Mouse (Mus musculus) embryonic facial prominence, embryonic 11.5 days (tissue): ENCODE results near the gene Olfr1225. TPM values are rescaled to one million over a fixed set of nuclear protein-coding genes. Genes with fewer than 3 reads are reported as not detected.
"Not testable (repeated sequence)": the region's sequence is repeated elsewhere in the genome, so short reads cannot be mapped to it uniquely, and the experiment has no call there.

ENCODE experiments used
- ATAC-seq: fragments of 200-750 bp; cut with Nextera tagmentation; replicated peaks from 2 replicates; pipeline ENCODE4 v1.8.0; 2017; ENCODE audit warnings: low read depth; ENCODE audit not compliant: insufficient number of reproducible peaks, low FRiP score, low TSS enrichment
- DNase-seq: peaks from one replicate; pipeline ENCODE4 v3.0.0-alpha.2; 2015; ENCODE audit warnings: low spot score
- H3K27ac ChIP-seq: fragments of 300-500 bp; sonication (generic); replicated peaks from 2 replicates; pipeline ENCODE4 v1.5.1; 2014; ENCODE audit warnings: mild to moderate bottlenecking, low read depth, low read length, control low read depth
- H3K27me3 ChIP-seq: fragments of 300-500 bp; sonication (generic); 2 replicates; pipeline ENCODE4 v1.6.1; 2014; ENCODE audit warnings: mild to moderate bottlenecking, low read length, moderate library complexity, mixed read lengths; ENCODE audit not compliant: control insufficient read depth, insufficient read depth
- H3K36me3 ChIP-seq: fragments of 300-500 bp; sonication (generic); replicated peaks from 2 replicates; pipeline ENCODE4 v1.6.1; 2014; ENCODE audit warnings: low read depth, mild to moderate bottlenecking, low read length, moderate library complexity, mixed read lengths; ENCODE audit not compliant: control insufficient read depth, insufficient read depth
- H3K4me1 ChIP-seq: fragments of 300-500 bp; sonication (generic); 2 replicates; pipeline ENCODE4 v1.6.1; 2014; ENCODE audit warnings: low read length, mixed read lengths; ENCODE audit not compliant: control insufficient read depth, insufficient read depth
- H3K4me2 ChIP-seq: fragments of 300-500 bp; sonication (generic); 2 replicates; pipeline ENCODE4 v1.6.1; 2014; ENCODE audit warnings: low read depth, mild to moderate bottlenecking, control low read depth, low read length, moderate library complexity
- H3K4me3 ChIP-seq: fragments of 300-500 bp; sonication (generic); 2 replicates; pipeline ENCODE4 v1.5.1; 2014; ENCODE audit warnings: low read depth, low read length, control low read depth
- H3K9ac ChIP-seq: fragments of 300-500 bp; sonication (generic); replicated peaks from 2 replicates; pipeline ENCODE4 v1.6.1; 2014; ENCODE audit warnings: mild to moderate bottlenecking, control low read depth, low read length
- H3K9me3 ChIP-seq: fragments of 300-500 bp; sonication (generic); replicated peaks from 2 replicates; pipeline ENCODE4 v1.6.1; 2016; ENCODE audit warnings: mild to moderate bottlenecking, low read length, inconsistent platforms, mixed read lengths; ENCODE audit not compliant: control insufficient read depth
- WGBS: fragments of 180-500 bp; shearing (Covaris S2); extraction: QIAGEN DNeasy Blood & Tissue Kit; methylation state at CpG from one replicate; pipeline ENCODE4 v1.1.7; 2014; 5-methylcytosine and 5-hydroxymethylcytosine counted together
- polyA plus RNA-seq: library from polyadenylated mRNA; unstranded; fragments of >200 nt; fragmentation: Nextera tagmentation; extraction: Ambion mirVana; gene quantifications from 2 replicates; pipeline ENCODE4 v1.2.1, GENCODE M21; 2014

Olfr1225 gene
- polyA plus RNA-seq, result not detected in 2 replicates

GRCm38 (mm10) chr2:89174569-89174968 lies at the start of gene Olfr1225:
Olfr1225 (minus strand) TSS chr2:89174669.
- no peaks in the 10 kb centered on the region for H3K27me3 ChIP-seq
- H3K36me3 ChIP-seq, result no peaks in the 10 kb centered on the region
- H3K4me2 ChIP-seq, result no peak within 1 kb of the TSS
- no peak within 1 kb of the TSS for H3K27ac ChIP-seq
- H3K9me3 ChIP-seq, result no peaks in the 10 kb centered on the region
- H3K9ac ChIP-seq, result no peak within 1 kb of the TSS
- H3K4me3 ChIP-seq, result no peak within 1 kb of the TSS
- DNase-seq, result no peak
- no peak for ATAC-seq
- H3K4me1 ChIP-seq, result no peaks in the 10 kb centered on the region
- WGBS, result 89% methylated on average over 1 of the region's 1 CpGs

- Histone ChIP-seq H3K4me2 (no peak within 1 kb of the TSS), H3K4me3 (no peak within 1 kb of the TSS), H3K9ac (no peak within 1 kb of the TSS), H3K27me3 (no peaks in the 10 kb centered on the region), H3K36me3 (no peaks in the 10 kb centered on the region), H3K27ac (no peak within 1 kb of the TSS), H3K9me3 (no peaks in the 10 kb centered on the region), H3K4me1 (no peaks in the 10 kb centered on the region)
- DNase-seq, result no peak
- ATAC-seq, result no peak
- 67% methylated on average over 2 of the region's 2 CpGs for WGBS
These were observed 25.5 kb upstream of the Olfr1225 start, which contains the start of gene Olfr1226 for GRCm38 (mm10) chr2:89199948-89200347. Olfr1226 (minus strand) TSS chr2:89200048.

- H3K27me3 ChIP-seq, result no peaks in the 10 kb centered on the region
- WGBS, result 86% methylated on average over 3 of the region's 3 CpGs
- no peaks in the 10 kb centered on the region for H3K4me1 ChIP-seq
- no peaks in the 10 kb centered on the region for H3K36me3 ChIP-seq
- H3K9ac ChIP-seq, result no peak overlapping the region
- H3K4me2 ChIP-seq, result no peak overlapping the region
- H3K9me3 ChIP-seq, result no peaks in the 10 kb centered on the region
- H3K4me3 ChIP-seq, result no peak overlapping the region
- H3K27ac ChIP-seq, result no peak overlapping the region
- no peak for ATAC-seq
- DNase-seq, result no peak
These were observed 22.0 kb upstream of the Olfr1225 start for GRCm38 (mm10) chr2:89196325-89196982.

GRCm38 (mm10) chr2:89164711-89165110 lies 9.8 kb downstream of the Olfr1225 start:
- ATAC-seq, DNase-seq, H3K4me3 ChIP-seq: not testable (repeated sequence)

GRCm38 (mm10) chr2:89163991-89164390 lies 10.5 kb downstream of the Olfr1225 start, which contains the start of gene Olfr1224-ps1:
Olfr1224-ps1 (minus strand) TSS chr2:89164091.
- WGBS, result 90% methylated on average over 8 of the region's 8 CpGs
- not testable (repeated sequence) for H3K36me3 ChIP-seq, H3K9me3 ChIP-seq, H3K4me3 ChIP-seq, H3K9ac ChIP-seq, H3K27me3 ChIP-seq, H3K27ac ChIP-seq, DNase-seq, H3K4me1 ChIP-seq, H3K4me2 ChIP-seq, ATAC-seq

More at GRCm38 (mm10) chr2:89164711-89165110, 9.8 kb downstream of the Olfr1225 start:
- H3K9ac ChIP-seq, H3K9me3 ChIP-seq, H3K4me2 ChIP-seq, H3K36me3 ChIP-seq, H3K4me1 ChIP-seq, H3K27me3 ChIP-seq, H3K27ac ChIP-seq: not testable (repeated sequence)
- WGBS, result 92% methylated on average over 4 of the region's 4 CpGs

GRCm38 (mm10) chr2:89151460-89151859 lies 23.0 kb downstream of the Olfr1225 start, which contains the start of gene Olfr1223:
Olfr1223 (minus strand) TSS chr2:89151560.
- no peak within 1 kb of the TSS for H3K4me2 ChIP-seq
- no peaks in the 10 kb centered on the region for H3K4me1 ChIP-seq
- no peak within 1 kb of the TSS for H3K9ac ChIP-seq
- ATAC-seq, result no peak
- no peak within 1 kb of the TSS for H3K27ac ChIP-seq
- no peak within 1 kb of the TSS for H3K4me3 ChIP-seq
- no peaks in the 10 kb centered on the region for H3K36me3 ChIP-seq
- no peaks in the 10 kb centered on the region for H3K27me3 ChIP-seq
- no peak for DNase-seq
- 79% methylated on average over 1 of the region's 1 CpGs for whole genome bisulfite sequencing
- no peaks in the 10 kb centered on the region for H3K9me3 ChIP-seq

- DNase-seq (no peak), ATAC-seq (no peak)
- Histone ChIP-seq H3K27me3 (no peaks in the 10 kb centered on the region), H3K36me3 (no peaks in the 10 kb centered on the region), H3K4me2 (no peak within 1 kb of the TSS), H3K9ac (no peak within 1 kb of the TSS), H3K9me3 (no peaks in the 10 kb centered on the region), H3K27ac (no peak within 1 kb of the TSS), H3K4me3 (no peak within 1 kb of the TSS), H3K4me1 (no peaks in the 10 kb centered on the region)
- 75% methylated on average over 3 of the region's 3 CpGs for WGBS
These were observed 41.5 kb downstream of the Olfr1225 start, which contains the start of gene Olfr1222 for GRCm38 (mm10) chr2:89132954-89133353. Olfr1222 (minus strand) TSS chr2:89133054.
